Mouse (Mus musculus) layer of hippocampus, adult 2 months (tissue): ENCODE results near the gene Nbas. TPM values are rescaled to one million over a fixed set of nuclear protein-coding genes. Genes with fewer than 3 reads are reported as not detected.

Experiments used
- DNase-seq, 2 experiments: peaks; one replicate each; pipeline ENCODE4 v3.0.0; 2022; ENCODE audit warnings: low spot score in 2 of 2
- H3K27ac ChIP-seq: fragments of 200-600 bp; 2 replicates; pipeline ENCODE4 v1.8.1; 2022
- H3K4me3 ChIP-seq: fragments of 200-600 bp; 2 replicates; pipeline ENCODE4 v1.8.1; 2022; ENCODE audit warnings: mild to moderate bottlenecking
- CTCF ChIP-seq: fragments of 200-600 bp; conservative IDR thresholded peaks from 2 replicates; pipeline ENCODE4 v1.8.1; 2022; ENCODE audit warnings: antibody characterized with exemption, mild to moderate bottlenecking, moderate library complexity
- total RNA-seq, 2 experiments: library from RNA; stranded (reverse); gene quantifications; 2 replicates each; pipeline ENCODE4 v1.2.3; 2021

The Nbas gene
- total RNA-seq, 2 experiments from 2014 or later, result 34.5 to 36.8 TPM

DNA sequence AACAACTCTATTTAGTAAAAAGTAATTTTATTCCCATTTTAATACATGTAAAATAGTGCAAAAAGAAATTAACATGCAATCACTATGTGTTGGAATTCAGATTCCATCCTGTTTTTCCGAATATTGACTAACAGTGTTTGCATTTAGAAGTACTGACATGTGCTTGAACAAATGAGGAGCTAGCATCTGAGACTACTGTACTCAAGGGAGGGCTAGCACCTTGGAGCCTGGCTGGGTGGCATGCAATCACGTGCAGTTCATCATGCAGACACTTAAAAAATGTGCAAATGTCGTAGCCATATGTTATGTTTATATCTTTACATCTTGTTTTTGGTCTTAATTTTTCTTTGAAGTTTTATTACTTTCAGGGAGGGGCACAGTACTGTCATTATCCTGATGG lies 45.5 kb downstream of the Nbas start:
- H3K27ac ChIP-seq, result peak overlapping the region; percentile 62; the same call in 1 of the 2 replicates
- TF ChIP-seq CTCF, result no peak
- no peak overlapping the region for H3K4me3 ChIP-seq
- no peak for DNase-seq

DNA sequence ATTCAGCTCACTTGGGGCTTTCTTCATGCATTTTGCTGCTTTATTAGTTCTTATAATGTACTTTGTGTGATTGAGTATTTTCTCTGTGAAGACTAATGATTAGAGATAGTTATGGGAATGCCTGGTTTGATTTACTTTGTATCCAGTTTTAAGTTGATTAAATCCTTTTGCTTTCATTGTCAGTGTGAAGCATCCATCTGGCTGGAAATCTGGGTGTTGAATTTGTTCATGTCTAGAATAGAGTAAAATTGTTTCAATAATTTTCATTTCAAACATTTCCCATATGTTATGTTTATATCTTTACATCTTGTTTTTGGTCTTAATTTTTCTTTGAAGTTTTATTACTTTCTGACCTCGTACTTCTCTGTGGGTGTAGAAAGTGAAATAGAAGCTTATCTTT lies 46.1 kb downstream of the Nbas start:
- no peak for TF ChIP-seq CTCF
- no peak overlapping the region for H3K4me3 ChIP-seq
- DNase-seq, result peak; percentile 25 to 40

DNA sequence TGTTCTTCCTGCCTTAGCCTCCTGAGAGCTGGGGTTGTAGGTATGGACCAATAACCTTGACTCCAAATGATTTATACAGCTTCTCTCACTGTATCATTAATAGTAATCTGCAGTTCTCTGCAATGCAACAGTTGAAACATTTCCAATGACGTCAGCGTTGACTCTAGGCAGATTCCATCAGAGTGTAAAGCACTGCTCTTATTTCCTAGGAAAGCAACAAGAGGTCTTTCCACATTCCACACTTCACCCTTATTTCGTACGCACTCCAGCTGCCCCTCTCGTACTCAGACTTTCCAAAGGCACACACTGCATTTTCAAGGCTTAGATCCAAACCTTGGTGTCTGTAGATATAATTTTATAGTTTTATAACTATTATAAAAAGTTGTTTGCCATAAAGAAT lies 73.6 kb downstream of the Nbas start:
- DNase-seq, result no peak
- no peak overlapping the region for H3K4me3 ChIP-seq
- TF ChIP-seq CTCF, result no peak
- no peak overlapping the region for H3K27ac ChIP-seq

More for the DNA sequence above, 46.1 kb downstream of the Nbas start:
- H3K27ac ChIP-seq, result peak overlapping the region; percentile 32; the same call in 1 of the 2 replicates

GRCm38 (mm10) chr12:13356201-13356600 lies 87.3 kb downstream of the Nbas start:
- no peak overlapping the region; the same call in 1 of the 2 replicates for H3K27ac ChIP-seq
- no peak overlapping the region for H3K4me3 ChIP-seq
- no peak for TF ChIP-seq CTCF
- DNase-seq, result no peak

GRCm38 (mm10) chr12:13356769-13357168 lies 87.8 kb downstream of the Nbas start:
- no peak for TF ChIP-seq CTCF
- Histone ChIP-seq H3K4me3 (no peak overlapping the region), H3K27ac (no peak overlapping the region)
- DNase-seq, result no peak

DNA sequence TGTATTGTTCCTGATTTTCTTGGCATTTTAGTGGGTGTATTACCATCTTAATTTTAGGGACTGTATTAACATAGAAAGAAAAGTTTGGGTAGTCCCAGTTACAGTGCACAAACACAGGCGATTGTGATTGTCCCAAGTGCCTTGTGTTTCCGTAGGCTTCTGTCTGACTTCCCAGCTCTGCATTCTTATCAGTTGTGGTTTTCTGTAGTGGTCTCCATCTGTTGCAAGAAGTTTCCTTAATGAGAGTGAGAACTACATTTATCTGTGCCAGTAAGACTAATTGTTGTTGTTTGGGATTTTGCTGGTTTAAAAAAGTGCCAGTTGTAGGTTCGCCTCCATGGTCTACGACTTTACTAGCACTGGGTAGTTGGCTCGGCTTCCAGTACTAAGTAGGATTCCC lies 88.3 kb downstream of the Nbas start:
- H3K27ac ChIP-seq, result no peak overlapping the region
- DNase-seq, result no peak
- H3K4me3 ChIP-seq, result no peak overlapping the region
- no peak for TF ChIP-seq CTCF

DNA sequence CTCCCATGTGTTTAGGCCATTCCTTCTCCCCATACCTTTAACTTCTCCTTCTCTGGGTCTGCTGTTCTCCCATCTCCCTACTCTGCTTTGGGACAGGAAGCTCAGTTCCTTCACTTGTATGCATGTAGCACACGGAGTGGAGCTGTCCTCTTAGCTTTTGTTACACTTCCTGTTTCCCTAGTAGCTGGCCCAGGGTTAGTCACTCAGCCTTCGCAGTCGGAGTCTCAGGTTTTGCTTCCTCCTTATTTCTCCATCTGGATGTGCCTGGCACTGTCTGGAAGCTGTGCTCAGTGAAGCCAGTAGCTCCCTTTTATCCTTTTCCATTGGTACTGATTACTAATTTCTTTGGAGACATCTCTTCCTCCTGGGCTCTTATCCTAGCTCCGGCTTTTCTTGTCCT lies 89.9 kb downstream of the Nbas start:
- H3K27ac ChIP-seq, result no peak overlapping the region
- no peak for DNase-seq
- H3K4me3 ChIP-seq, result no peak overlapping the region
- no peak for TF ChIP-seq CTCF

- no peak for TF ChIP-seq CTCF
- no peak overlapping the region for H3K4me3 ChIP-seq
- H3K27ac ChIP-seq, result no peak overlapping the region
- DNase-seq, result no peak
Observed at GRCm38 (mm10) chr12:13360183-13360811, 91.4 kb downstream of the Nbas start.

DNA sequence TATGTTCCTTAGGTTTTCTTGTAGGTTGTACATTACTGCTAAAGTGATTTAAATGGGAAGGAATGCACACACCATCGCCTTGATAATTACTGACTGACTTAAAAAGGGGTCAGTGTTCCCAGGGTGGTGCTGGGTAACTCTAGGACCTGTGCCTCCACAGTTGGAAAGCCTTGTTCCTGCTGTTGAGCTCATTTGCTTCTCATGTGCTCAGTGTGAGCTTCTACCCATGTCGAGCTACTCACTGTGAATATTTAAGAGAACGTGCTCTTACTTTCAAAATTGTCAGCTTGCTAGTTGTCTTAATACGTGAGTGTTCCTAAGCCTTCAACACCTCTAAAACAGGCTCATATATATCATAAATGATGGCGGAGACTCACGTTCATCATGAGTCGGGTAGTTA lies 112.6 kb downstream of the Nbas start:
- Histone ChIP-seq H3K4me3 (no peak overlapping the region), H3K27ac (0 out of 2 replicates have a peak overlapping the region, but pooled peaks have one; percentile 6)
- no peak for TF ChIP-seq CTCF
- no peak for DNase-seq

DNA sequence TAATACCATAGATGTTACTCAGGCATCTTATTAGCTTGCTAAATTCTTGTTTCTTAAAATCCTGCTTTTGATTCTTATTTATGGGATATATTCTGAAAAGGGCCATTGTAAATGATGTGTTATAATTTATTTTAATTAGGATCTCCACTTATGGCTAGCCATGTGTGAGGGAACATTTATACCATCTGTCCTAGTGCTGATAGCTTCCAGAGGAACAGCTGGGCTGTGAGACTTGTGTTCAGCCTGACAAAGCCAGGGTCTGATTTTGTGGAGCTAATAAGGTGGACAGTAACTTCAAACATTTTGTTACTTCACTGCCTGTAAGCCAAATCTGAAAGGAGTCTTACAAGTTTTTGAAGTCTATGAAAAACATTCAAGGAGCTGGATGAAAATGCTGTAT lies 113.1 kb downstream of the Nbas start:
- no peak for DNase-seq
- Histone ChIP-seq H3K4me3 (no peak overlapping the region), H3K27ac (no peak overlapping the region)
- no peak for TF ChIP-seq CTCF

- H3K27ac ChIP-seq, result no peak overlapping the region
- DNase-seq, result no peak
- no peak overlapping the region for H3K4me3 ChIP-seq
- no peak for TF ChIP-seq CTCF
Observed at GRCm38 (mm10) chr12:13389644-13390043, 120.7 kb downstream of the Nbas start.

- Histone ChIP-seq H3K4me3 (no peak overlapping the region), H3K27ac (no peak overlapping the region)
- no peak for TF ChIP-seq CTCF
- no peak for DNase-seq
Observed at GRCm38 (mm10) chr12:13410191-13410590, 141.3 kb downstream of the Nbas start.

DNA sequence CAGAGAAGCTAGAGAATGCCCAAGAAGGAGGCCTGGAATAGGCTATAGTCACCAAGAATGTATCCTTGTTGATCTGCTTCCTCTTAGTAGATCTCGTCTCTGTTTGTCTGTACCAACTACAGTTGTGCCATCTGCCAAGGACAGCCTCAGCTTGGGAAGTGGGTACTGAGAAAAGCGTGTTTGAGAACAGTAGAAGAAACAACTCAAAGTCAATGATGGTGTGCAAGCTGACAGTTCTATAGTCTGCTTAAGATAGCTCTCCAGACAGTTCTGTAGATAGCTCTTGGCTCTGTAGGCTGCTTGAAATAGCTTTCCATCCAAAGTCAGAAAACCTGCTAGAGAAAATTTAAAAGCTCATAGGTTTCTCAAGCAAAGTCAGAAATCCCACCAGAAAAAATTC lies 149.7 kb downstream of the Nbas start:
- no peak for TF ChIP-seq CTCF
- Histone ChIP-seq H3K27ac (no peak overlapping the region), H3K4me3 (no peak overlapping the region)
- no peak for DNase-seq

DNA sequence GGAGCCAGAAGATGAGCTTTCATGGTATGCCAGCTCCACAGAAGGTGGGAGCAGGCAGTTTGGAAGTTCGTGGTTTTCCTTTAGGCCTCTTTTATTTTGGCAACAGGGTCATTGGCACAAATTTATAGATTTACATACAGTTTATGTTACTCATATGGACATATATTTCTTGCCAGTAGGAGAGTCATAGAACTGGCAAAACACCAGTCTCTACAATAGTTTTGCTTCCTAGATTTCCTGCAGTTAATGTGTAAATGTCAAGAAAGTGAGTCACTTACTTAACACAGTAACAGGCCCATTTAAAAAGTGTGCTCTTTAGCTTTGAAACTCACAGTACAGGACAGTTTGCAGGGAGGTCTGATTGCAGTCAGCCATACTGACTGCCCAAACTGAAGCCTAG lies 161.3 kb downstream of the Nbas start:
- no peak for TF ChIP-seq CTCF
- H3K4me3 ChIP-seq, result no peak overlapping the region
- no peak for DNase-seq
- H3K27ac ChIP-seq, result no peak overlapping the region
